In genomic region chr7:37363629-37364175, GRCm38 (mm10) we compare ENCODE assay signal across 12 mouse cellular contexts.
DNase-seq lines count a peak whose midpoint lies in the region; ATAC-seq and TF ChIP-seq lines count a peak whose summit lies in the region.
"Had no signal": no experiment of that assay in that cellular context is flagged by ENCODE, and none has a peak within 500 bp of the region (broad histone marks: within the 10 kb centered on the region; RNA-seq: fewer than 3 reads in every experiment).

No protein-coding gene starts in this region.

- H3K9me3 ChIP-seq in heart, postnatal 0 days (replicated peaks; ENCODE audit: control insufficient read depth, low read length) = no peaks in the 10 kb centered on the region
- H3K9me3 ChIP-seq in embryonic facial prominence, embryonic 11.5 days (replicated peaks; ENCODE audit: control insufficient read depth, low read length) = no peaks in the 10 kb centered on the region
- no peaks in the 10 kb centered on the region for H3K9me3 ChIP-seq in hindbrain, embryonic 14.5 days (ENCODE audit: control insufficient read depth, low read length)
- no peaks in the 10 kb centered on the region for H3K9me3 ChIP-seq in neural tube, embryonic 12.5 days

- ATAC-seq in heart, postnatal 0 days (ENCODE audit: insufficient read depth, low read depth) = no peak
- no peak; the same call in 1 of the 2 replicates for ATAC-seq in embryonic facial prominence, embryonic 11.5 days (replicated peaks; ENCODE audit: insufficient number of reproducible peaks, low FRiP score, low TSS enrichment, low read depth)
- ATAC-seq in hindbrain, embryonic 14.5 days (ENCODE audit: low FRiP score) = 0 out of 2 replicates have a peak, but pooled peaks have one; percentile 26
- no peak for ATAC-seq in neural tube, embryonic 12.5 days (ENCODE audit: low FRiP score, low read depth)

- WGBS in heart, postnatal 0 days = 43% methylated on average over 10 of the region's 10 CpGs
- 9% methylated on average over 10 of the region's 10 CpGs for WGBS in embryonic facial prominence, embryonic 11.5 days
- 6% methylated on average over 10 of the region's 10 CpGs for WGBS in hindbrain, embryonic 14.5 days
- WGBS in neural tube, embryonic 12.5 days = 13% methylated on average over 10 of the region's 10 CpGs

- no peak for TF ChIP-seq CTCF in heart, postnatal 0 days (IDR thresholded peaks at IDR 0.05; ENCODE audit: low read depth)

- no peaks in the 10 kb centered on the region for H3K27me3 ChIP-seq in heart, postnatal 0 days (ENCODE audit: control insufficient read depth, insufficient read depth, low read length)
- no peaks in the 10 kb centered on the region for H3K27me3 ChIP-seq in embryonic facial prominence, embryonic 11.5 days (ENCODE audit: control insufficient read depth, insufficient read depth, low read length)
- H3K27me3 ChIP-seq in hindbrain, embryonic 14.5 days (ENCODE audit: control insufficient read depth, insufficient read depth, low read length) = no peaks in the 10 kb centered on the region
- H3K27me3 ChIP-seq in neural tube, embryonic 12.5 days (replicated peaks) = no peaks in the 10 kb centered on the region
- H3K27me3 ChIP-seq: CH12.LX had no signal

- H3K4me1 ChIP-seq in heart, postnatal 0 days (ENCODE audit: control insufficient read depth, insufficient read depth) = no peaks in the 10 kb centered on the region
- peaks cover 7% of the 10 kb centered on the region; the same call in 1 of the 2 replicates for H3K4me1 ChIP-seq in embryonic facial prominence, embryonic 11.5 days (ENCODE audit: control insufficient read depth, insufficient read depth, low read length)
- peaks cover 23% of the 10 kb centered on the region for H3K4me1 ChIP-seq in hindbrain, embryonic 14.5 days (replicated peaks; ENCODE audit: control insufficient read depth, insufficient read depth, low read length)
- H3K4me1 ChIP-seq in neural tube, embryonic 12.5 days = peaks cover 25% of the 10 kb centered on the region

- no peaks in the 10 kb centered on the region for H3K36me3 ChIP-seq in heart, postnatal 0 days (replicated peaks; ENCODE audit: control insufficient read depth, insufficient read depth, low read length)
- H3K36me3 ChIP-seq in embryonic facial prominence, embryonic 11.5 days (replicated peaks; ENCODE audit: control insufficient read depth, insufficient read depth, low read depth, low read length) = no peaks in the 10 kb centered on the region
- H3K36me3 ChIP-seq in hindbrain, embryonic 14.5 days (replicated peaks; ENCODE audit: control insufficient read depth, insufficient read depth) = no peaks in the 10 kb centered on the region
- no peaks in the 10 kb centered on the region for H3K36me3 ChIP-seq in neural tube, embryonic 12.5 days

- TF ChIP-seq EP300 in heart, postnatal 0 days (IDR thresholded peaks at IDR 0.05; ENCODE audit: low read depth) = no peak

- H3K9ac ChIP-seq in heart, postnatal 0 days (replicated peaks; ENCODE audit: low read depth, low read length) = no peak overlapping the region
- H3K9ac ChIP-seq in embryonic facial prominence, embryonic 11.5 days (replicated peaks; ENCODE audit: low read length) = no peak overlapping the region
- H3K9ac ChIP-seq in hindbrain, embryonic 14.5 days = peak overlapping the region; percentile 20; the same call in 1 of the 2 replicates
- H3K9ac ChIP-seq in neural tube, embryonic 12.5 days = no peak overlapping the region

- DNase-seq in heart, postnatal 0 days (ENCODE audit: low spot score) = peak; percentile 22
- no peak for DNase-seq in heart, adult 8-10 months (ENCODE audit: low spot score)
- DNase-seq in embryonic facial prominence, embryonic 11.5 days (ENCODE audit: low spot score) = peak; percentile 59
- no peak for DNase-seq in hindbrain, embryonic 14.5 days (ENCODE audit: low spot score)
- no peak for DNase-seq in liver
- no peak for DNase-seq in spleen, adult 12 weeks (ENCODE audit: low spot score)
- DNase-seq in thymus, postnatal 4 days = no peak
- DNase-seq: cerebellum, postnatal 25 days; layer of hippocampus, adult 9-11 months; lung, postnatal 14 days had no signal

- no peak overlapping the region for H3K27ac ChIP-seq in heart, postnatal 0 days (ENCODE audit: low read depth)
- H3K27ac ChIP-seq in embryonic facial prominence, embryonic 11.5 days (replicated peaks; ENCODE audit: low read depth, low read length) = 0 out of 2 replicates have a peak overlapping the region, but pooled peaks have one; percentile 1
- peak overlapping the region; percentile 69 for H3K27ac ChIP-seq in hindbrain, embryonic 14.5 days
- no peak overlapping the region for H3K27ac ChIP-seq in neural tube, embryonic 12.5 days

- no peak overlapping the region for H3K4me2 ChIP-seq in heart, postnatal 0 days (ENCODE audit: low read depth, low read length)
- H3K4me2 ChIP-seq in embryonic facial prominence, embryonic 11.5 days (ENCODE audit: low read depth, low read length) = no peak overlapping the region
- peak overlapping the region; percentile 12 for H3K4me2 ChIP-seq in hindbrain, embryonic 14.5 days (replicated peaks)
- peak overlapping the region; percentile 27 for H3K4me2 ChIP-seq in neural tube, embryonic 12.5 days (replicated peaks)

- no peak overlapping the region for H3K4me3 ChIP-seq in heart, postnatal 0 days (ENCODE audit: low read depth, low read length)
- H3K4me3 ChIP-seq in embryonic facial prominence, embryonic 11.5 days (ENCODE audit: low read depth, low read length) = no peak overlapping the region
- no peak overlapping the region for H3K4me3 ChIP-seq in hindbrain, embryonic 14.5 days (replicated peaks; ENCODE audit: low read length)
- H3K4me3 ChIP-seq in neural tube, embryonic 12.5 days = no peak overlapping the region

Comparison
In these comparisons a context has a peak if more than half of its experiments do, and no peak if none do; other contexts are left out.
1. DNase-seq: peak in heart, postnatal 0 days (single experiment) and embryonic facial prominence, embryonic 11.5 days (single experiment); none in heart, adult 8-10 months (single experiment), hindbrain, embryonic 14.5 days (single experiment), liver (single experiment), spleen, adult 12 weeks (single experiment) and thymus, postnatal 4 days (single experiment).
2. H3K27ac ChIP-seq: peak in embryonic facial prominence, embryonic 11.5 days (single experiment) and hindbrain, embryonic 14.5 days (single experiment); none in heart, postnatal 0 days (single experiment) and neural tube, embryonic 12.5 days (single experiment).
3. H3K4me2 ChIP-seq: peak in hindbrain, embryonic 14.5 days (single experiment) and neural tube, embryonic 12.5 days (single experiment); none in heart, postnatal 0 days (single experiment) and embryonic facial prominence, embryonic 11.5 days (single experiment).